Mouse (Mus musculus) hindbrain, embryonic 12.5 days (tissue): ENCODE measurements around the gene Tgfbr3. TPM values are rescaled to one million over a fixed set of nuclear protein-coding genes. Genes with fewer than 3 reads are reported as not detected.
"Not testable (repeated sequence)": the region's sequence is repeated elsewhere in the genome, so short reads cannot be mapped to it uniquely, and the experiment has no call there.

Experiments
- ATAC-seq: fragments of 200-750 bp; cut with Nextera tagmentation; 2 replicates; pipeline ENCODE4 v1.8.0; 2017; ENCODE audit warnings: moderate TSS enrichment; ENCODE audit not compliant: low FRiP score
- H3K27ac ChIP-seq: fragments of 300-500 bp; sonication (generic); 2 replicates; pipeline ENCODE4 v1.5.1; 2016; ENCODE audit warnings: mild to moderate bottlenecking
- H3K27me3 ChIP-seq: fragments of 300-500 bp; sonication (generic); 2 replicates; pipeline ENCODE4 v1.6.1; 2016; ENCODE audit warnings: mild to moderate bottlenecking
- H3K36me3 ChIP-seq: fragments of 300-500 bp; sonication (generic); 2 replicates; pipeline ENCODE4 v1.6.1; 2016; ENCODE audit warnings: mild to moderate bottlenecking
- H3K4me1 ChIP-seq: fragments of 300-500 bp; sonication (generic); 2 replicates; pipeline ENCODE4 v1.6.1; 2016
- H3K4me2 ChIP-seq: fragments of 300-500 bp; sonication (generic); replicated peaks from 2 replicates; pipeline ENCODE4 v1.6.1; 2016; ENCODE audit warnings: mild to moderate bottlenecking
- H3K4me3 ChIP-seq: fragments of 300-500 bp; sonication (generic); 2 replicates; pipeline ENCODE4 v1.5.1; 2016; ENCODE audit warnings: mild to moderate bottlenecking
- H3K9ac ChIP-seq: fragments of 300-500 bp; sonication (generic); 2 replicates; pipeline ENCODE4 v1.6.1; 2016; ENCODE audit warnings: mild to moderate bottlenecking, moderate library complexity
- H3K9me3 ChIP-seq: fragments of 300-500 bp; sonication (generic); replicated peaks from 2 replicates; pipeline ENCODE4 v1.6.1; 2016; ENCODE audit warnings: mild to moderate bottlenecking
- WGBS: fragments of 180-500 bp; shearing (Covaris S2); methylation state at CpG from one replicate; pipeline ENCODE4 v1.1.7; 2016; 5-methylcytosine and 5-hydroxymethylcytosine counted together
- polyA plus RNA-seq: library from polyadenylated mRNA; unstranded; fragments of >200 nt; fragmentation: Nextera tagmentation; extraction: Ambion mirVana; gene quantifications from 2 replicates; pipeline ENCODE4 v1.2.1, GENCODE M21; 2016

Gene Tgfbr3
- polyA plus RNA-seq, 1 experiment from 2014 or later, result 12.0 TPM

GRCm38 (mm10) chr5:107229037-107229436, 60.4 kb downstream of the Tgfbr3 start:
- H3K4me1 ChIP-seq, result no peaks in the 10 kb centered on the region
- no peak for ATAC-seq
- H3K27ac ChIP-seq, result no peak overlapping the region
- H3K9me3 ChIP-seq, result no peaks in the 10 kb centered on the region
- H3K27me3 ChIP-seq, result no peaks in the 10 kb centered on the region
- H3K4me2 ChIP-seq, result no peak overlapping the region
- H3K36me3 ChIP-seq, result no peaks in the 10 kb centered on the region
- H3K9ac ChIP-seq, result no peak overlapping the region
- H3K4me3 ChIP-seq, result no peak overlapping the region
- 83% methylated on average over 9 of the region's 9 CpGs for WGBS

GRCm38 (mm10) chr5:107227580-107227979, 61.8 kb downstream of the Tgfbr3 start:
- H3K36me3 ChIP-seq, result no peaks in the 10 kb centered on the region
- H3K9ac ChIP-seq, result no peak overlapping the region
- no peak for ATAC-seq
- peaks cover 6% of the 10 kb centered on the region for H3K4me1 ChIP-seq
- no peaks in the 10 kb centered on the region for H3K27me3 ChIP-seq
- no peaks in the 10 kb centered on the region for H3K9me3 ChIP-seq
- no peak overlapping the region for H3K27ac ChIP-seq
- H3K4me3 ChIP-seq, result no peak overlapping the region
- H3K4me2 ChIP-seq, result no peak overlapping the region

GRCm38 (mm10) chr5:107224820-107225417, 64.5 kb downstream of the Tgfbr3 start:
- Histone ChIP-seq H3K36me3 (no peaks in the 10 kb centered on the region), H3K4me3 (no peak overlapping the region), H3K27me3 (no peaks in the 10 kb centered on the region), H3K27ac (no peak overlapping the region), H3K4me2 (no peak overlapping the region), H3K4me1 (peaks cover 23% of the 10 kb centered on the region), H3K9me3 (no peaks in the 10 kb centered on the region), H3K9ac (no peak overlapping the region)
- 83% methylated on average over 7 of the region's 7 CpGs for WGBS
- ATAC-seq, result no peak

- Histone ChIP-seq H3K9ac (no peak overlapping the region), H3K36me3 (no peaks in the 10 kb centered on the region), H3K4me1 (peaks cover 23% of the 10 kb centered on the region), H3K4me3 (no peak overlapping the region), H3K4me2 (no peak overlapping the region), H3K27ac (no peak overlapping the region), H3K27me3 (no peaks in the 10 kb centered on the region), H3K9me3 (no peaks in the 10 kb centered on the region)
- WGBS, result 70% methylated on average over 5 of the region's 5 CpGs
- ATAC-seq, result no peak
Observed at GRCm38 (mm10) chr5:107224151-107224550, 65.3 kb downstream of the Tgfbr3 start.

GRCm38 (mm10) chr5:107223483-107223882, 65.9 kb downstream of the Tgfbr3 start:
- H3K27me3 ChIP-seq, H3K9ac ChIP-seq, ATAC-seq, H3K36me3 ChIP-seq, H3K4me2 ChIP-seq, H3K9me3 ChIP-seq, H3K27ac ChIP-seq, H3K4me3 ChIP-seq: not testable (repeated sequence)
- peaks cover 25% of the 10 kb centered on the region for H3K4me1 ChIP-seq
- WGBS, result 90% methylated on average over 2 of the region's 2 CpGs

GRCm38 (mm10) chr5:107223029-107223428, 66.4 kb downstream of the Tgfbr3 start:
- Histone ChIP-seq H3K4me3 (no peak overlapping the region), H3K27ac (no peak overlapping the region), H3K27me3 (no peaks in the 10 kb centered on the region), H3K9me3 (no peaks in the 10 kb centered on the region), H3K9ac (no peak overlapping the region), H3K4me1 (peaks cover 25% of the 10 kb centered on the region), H3K4me2 (no peak overlapping the region), H3K36me3 (no peaks in the 10 kb centered on the region)
- no peak for ATAC-seq
- WGBS, result 79% methylated on average over 9 of the region's 9 CpGs

GRCm38 (mm10) chr5:107222670-107223005, 66.8 kb downstream of the Tgfbr3 start:
- H3K4me2 ChIP-seq, result peak overlapping the region; percentile 26; the same call in 1 of the 2 replicates
- H3K9ac ChIP-seq, result no peak overlapping the region
- no peaks in the 10 kb centered on the region for H3K36me3 ChIP-seq
- peaks cover 29% of the 10 kb centered on the region for H3K4me1 ChIP-seq
- H3K27ac ChIP-seq, result 0 out of 2 replicates have a peak overlapping the region, but pooled peaks have one; percentile 52
- no peaks in the 10 kb centered on the region for H3K9me3 ChIP-seq
- 67% methylated on average over 1 of the region's 1 CpGs for WGBS
- no peaks in the 10 kb centered on the region for H3K27me3 ChIP-seq
- ATAC-seq, result no peak
- H3K4me3 ChIP-seq, result no peak overlapping the region

- no peaks in the 10 kb centered on the region for H3K9me3 ChIP-seq
- no peaks in the 10 kb centered on the region for H3K36me3 ChIP-seq
- no peak overlapping the region for H3K4me3 ChIP-seq
- no peak overlapping the region for H3K9ac ChIP-seq
- peak overlapping the region; percentile 52; the same call in 1 of the 2 replicates for H3K27ac ChIP-seq
- 42% methylated on average over 17 of the region's 17 CpGs for WGBS
- peak overlapping the region; percentile 26 for H3K4me2 ChIP-seq
- no peaks in the 10 kb centered on the region for H3K27me3 ChIP-seq
- peak; percentile 60 for ATAC-seq
- peaks cover 29% of the 10 kb centered on the region for H3K4me1 ChIP-seq
Observed at GRCm38 (mm10) chr5:107221892-107222669, 67.3 kb downstream of the Tgfbr3 start.

GRCm38 (mm10) chr5:107220936-107221335, 68.5 kb downstream of the Tgfbr3 start:
- Histone ChIP-seq H3K9ac (no peak overlapping the region), H3K4me1 (peaks cover 29% of the 10 kb centered on the region), H3K9me3 (no peaks in the 10 kb centered on the region), H3K27ac (no peak overlapping the region), H3K4me3 (no peak overlapping the region), H3K27me3 (no peaks in the 10 kb centered on the region), H3K4me2 (no peak overlapping the region), H3K36me3 (no peaks in the 10 kb centered on the region)
- WGBS, result 74% methylated on average over 5 of the region's 5 CpGs
- ATAC-seq, result no peak

GRCm38 (mm10) chr5:107219883-107220282, 69.5 kb downstream of the Tgfbr3 start:
- Histone ChIP-seq H3K36me3 (no peaks in the 10 kb centered on the region), H3K4me3 (no peak overlapping the region), H3K9ac (no peak overlapping the region), H3K4me2 (no peak overlapping the region), H3K27ac (no peak overlapping the region), H3K27me3 (no peaks in the 10 kb centered on the region), H3K9me3 (no peaks in the 10 kb centered on the region), H3K4me1 (peaks cover 29% of the 10 kb centered on the region)
- no peak for ATAC-seq
- 76% methylated on average over 6 of the region's 6 CpGs for whole genome bisulfite sequencing

GRCm38 (mm10) chr5:107219318-107219717, 70.1 kb downstream of the Tgfbr3 start:
- Histone ChIP-seq H3K9ac (no peak overlapping the region), H3K27me3 (no peaks in the 10 kb centered on the region), H3K36me3 (no peaks in the 10 kb centered on the region), H3K4me3 (no peak overlapping the region), H3K27ac (no peak overlapping the region), H3K4me1 (peaks cover 29% of the 10 kb centered on the region), H3K4me2 (no peak overlapping the region), H3K9me3 (no peaks in the 10 kb centered on the region)
- no peak for ATAC-seq
- WGBS, result 90% methylated on average over 6 of the region's 6 CpGs

GRCm38 (mm10) chr5:107218594-107218993, 70.8 kb downstream of the Tgfbr3 start:
- H3K9me3 ChIP-seq, result no peaks in the 10 kb centered on the region
- no peaks in the 10 kb centered on the region for H3K27me3 ChIP-seq
- H3K4me2 ChIP-seq, result no peak overlapping the region
- H3K27ac ChIP-seq, result no peak overlapping the region
- H3K9ac ChIP-seq, result no peak overlapping the region
- peaks cover 28% of the 10 kb centered on the region for H3K4me1 ChIP-seq
- ATAC-seq, result no peak
- 75% methylated on average over 3 of the region's 3 CpGs for WGBS
- H3K4me3 ChIP-seq, result no peak overlapping the region
- H3K36me3 ChIP-seq, result no peaks in the 10 kb centered on the region

- ATAC-seq, result no peak
- Histone ChIP-seq H3K36me3 (no peaks in the 10 kb centered on the region), H3K9me3 (no peaks in the 10 kb centered on the region), H3K4me2 (no peak overlapping the region), H3K27me3 (no peaks in the 10 kb centered on the region), H3K9ac (no peak overlapping the region), H3K4me1 (peaks cover 20% of the 10 kb centered on the region), H3K4me3 (no peak overlapping the region), H3K27ac (no peak overlapping the region)
- WGBS, result 49% methylated on average over 2 of the region's 2 CpGs
Observed at GRCm38 (mm10) chr5:107217139-107217538, 72.3 kb downstream of the Tgfbr3 start.
